Mouse (Mus musculus) urinary bladder, postnatal 36 days (tissue): ENCODE results near the gene Shd.

Experiments used
- DNase-seq, 2 experiments: peaks; one replicate each; pipeline ENCODE4 v3.0.0; 2022; ENCODE audit warnings: low spot score in 2 of 2, mixed read lengths in 1 of 2

The Shd gene

DNA sequence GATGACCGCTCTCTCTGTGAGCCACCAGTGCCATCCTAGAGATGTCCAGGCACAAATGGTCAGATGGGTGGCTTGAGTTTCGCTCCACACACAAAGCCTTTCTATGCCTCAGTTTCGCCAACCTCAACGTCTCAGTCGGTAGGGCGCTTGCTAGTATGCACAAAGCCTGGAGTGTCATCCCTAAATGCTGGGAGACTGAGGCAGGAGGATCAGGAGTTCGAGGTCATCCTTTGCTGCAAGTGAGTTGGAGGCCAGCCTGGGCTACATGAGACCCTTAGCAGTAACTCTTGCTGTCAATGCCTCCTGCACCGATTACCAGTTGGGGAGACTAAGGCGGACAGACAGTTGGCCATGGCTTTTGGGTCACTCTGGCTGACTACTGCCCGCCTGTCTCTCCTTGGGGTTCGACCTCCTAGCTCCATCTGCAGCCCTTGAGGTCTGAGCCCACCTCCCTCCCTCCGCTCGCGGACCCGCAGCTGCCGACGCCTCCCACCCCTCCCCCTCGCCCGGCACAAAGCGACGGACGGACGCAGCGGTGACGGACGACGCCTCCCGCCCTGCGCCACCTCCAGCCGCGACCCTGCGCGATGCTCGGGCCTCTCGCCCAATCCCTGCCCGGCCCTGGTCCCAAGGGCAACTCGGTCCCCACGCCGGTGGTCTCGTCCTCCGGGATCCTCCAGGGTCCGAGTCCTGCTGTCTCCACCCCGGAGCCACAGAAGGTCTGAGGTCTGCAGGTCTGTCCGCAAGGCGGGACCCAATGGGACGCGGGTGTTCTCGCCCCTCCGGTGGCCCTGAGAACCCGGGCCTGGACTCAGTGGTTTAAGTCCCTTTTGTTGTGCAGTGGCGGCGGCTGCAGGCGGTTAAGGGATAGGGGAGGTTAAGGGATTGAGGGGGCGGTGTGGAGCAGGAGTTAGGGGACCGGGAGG is at the start of gene Shd:
Shd (plus strand) TSS at position 502 of the 926 bp plus-strand sequence.
- DNase-seq, result no peak

DNA sequence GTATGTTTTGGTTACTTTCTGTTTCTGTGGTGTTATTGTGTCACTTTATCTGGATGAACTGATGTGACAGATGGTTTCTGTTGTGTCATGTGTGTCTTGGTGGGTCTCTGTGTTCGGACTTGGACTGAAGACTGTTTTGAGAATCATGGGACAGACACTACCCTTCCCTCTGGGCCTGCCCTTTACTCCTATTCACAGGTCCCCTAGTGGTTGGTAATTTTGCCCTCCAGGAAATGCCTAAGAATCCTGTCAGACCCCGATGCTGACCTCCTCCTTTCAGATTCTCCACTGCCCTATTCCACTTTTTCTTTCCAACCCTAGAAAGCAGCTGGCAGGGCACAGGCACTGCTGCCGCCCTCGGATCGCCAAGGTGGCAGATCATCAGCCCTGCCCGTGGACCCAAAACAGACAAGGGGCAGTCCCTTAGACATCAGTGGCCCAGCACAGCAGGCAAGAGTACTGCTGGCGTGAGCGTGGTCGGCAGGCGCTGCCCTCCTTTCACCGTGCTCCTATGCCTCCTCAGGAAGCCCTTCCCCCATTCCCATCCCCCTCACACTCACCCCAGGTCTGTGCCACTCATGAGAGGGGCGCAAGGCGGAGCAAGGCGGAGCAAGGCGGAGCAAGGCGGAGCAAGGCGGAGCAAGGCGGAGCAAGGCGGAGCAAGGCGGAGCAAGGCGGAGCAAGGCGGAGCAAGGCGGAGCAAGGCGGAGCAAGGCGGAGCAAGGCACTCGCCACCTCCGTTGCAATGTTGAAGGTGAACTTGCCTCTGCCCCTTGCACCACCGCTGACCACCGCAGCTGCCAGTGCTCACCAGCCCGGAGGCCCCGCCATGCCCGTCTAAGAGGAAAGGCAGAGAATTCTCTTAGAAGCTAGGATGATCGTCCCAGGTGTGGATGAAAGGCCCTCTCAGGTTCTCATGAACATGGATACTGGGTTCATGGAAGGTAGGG is 38.4 kb upstream of the Shd start:
- peak; percentile 35 to 48 for DNase-seq

DNA sequence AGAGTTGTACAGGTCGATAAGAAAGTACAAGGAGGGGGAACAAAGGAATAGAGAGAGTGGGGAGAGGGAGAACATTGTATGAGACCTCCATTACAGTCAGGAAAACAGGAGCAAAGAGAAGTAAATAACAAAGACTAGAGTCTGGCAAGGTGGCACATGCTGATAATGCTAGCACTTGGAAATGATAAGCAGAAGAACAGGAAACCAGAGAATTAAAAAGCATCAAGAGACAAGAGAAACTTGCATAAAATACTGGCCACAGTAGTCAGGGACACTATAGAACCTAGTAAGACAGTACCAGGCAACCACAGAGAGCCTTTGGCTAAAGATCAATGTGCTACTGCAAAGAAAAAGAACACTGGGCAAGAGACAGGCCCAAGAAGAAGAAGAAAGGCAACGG is 37.6 kb upstream of the Shd start:
- DNase-seq, result no peak

DNA sequence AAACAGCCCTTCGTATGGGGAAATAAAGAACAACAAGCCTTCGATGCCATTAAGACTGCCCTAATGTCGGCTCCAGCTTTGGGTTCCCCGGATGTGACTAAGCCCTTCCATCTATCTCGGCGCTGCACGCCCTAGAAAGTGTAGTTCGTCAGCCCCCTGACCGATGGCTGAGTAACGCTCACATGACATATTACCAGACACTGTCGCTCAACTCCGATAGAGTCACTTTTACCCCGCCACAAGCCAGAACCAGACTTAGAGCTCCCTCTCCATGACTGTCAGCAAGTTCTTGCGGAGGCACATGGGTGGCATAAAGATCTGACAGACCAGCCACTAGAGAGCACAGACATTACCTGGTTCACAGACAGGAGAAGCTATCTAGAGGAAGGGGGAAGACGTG is 37.1 kb upstream of the Shd start:
- DNase-seq, result no peak

DNA sequence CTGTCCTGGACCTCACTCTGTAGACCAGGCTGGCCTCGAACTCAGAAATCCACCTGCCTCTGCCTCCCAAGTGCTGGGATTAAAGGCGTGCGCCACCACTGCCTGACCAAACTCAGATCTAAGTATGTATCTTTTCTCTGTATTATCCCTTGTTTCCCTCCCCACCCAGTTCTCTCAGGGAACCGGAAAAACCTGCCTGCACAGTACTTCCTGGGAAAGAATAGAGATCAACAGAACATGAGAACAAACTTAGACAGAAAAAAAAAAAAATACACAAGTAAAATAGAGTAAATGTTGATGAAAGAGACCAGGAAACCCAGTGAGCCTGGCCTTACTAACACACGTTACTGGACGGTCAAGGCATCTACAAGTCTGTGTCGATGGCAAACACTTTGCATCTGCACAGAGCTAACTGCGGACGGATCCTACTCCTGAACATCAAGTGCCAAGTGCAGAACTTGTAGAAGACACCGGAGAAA is 25.8 kb upstream of the Shd start:
- DNase-seq, result peak in 1 of 2 experiments; percentile 34

DNA sequence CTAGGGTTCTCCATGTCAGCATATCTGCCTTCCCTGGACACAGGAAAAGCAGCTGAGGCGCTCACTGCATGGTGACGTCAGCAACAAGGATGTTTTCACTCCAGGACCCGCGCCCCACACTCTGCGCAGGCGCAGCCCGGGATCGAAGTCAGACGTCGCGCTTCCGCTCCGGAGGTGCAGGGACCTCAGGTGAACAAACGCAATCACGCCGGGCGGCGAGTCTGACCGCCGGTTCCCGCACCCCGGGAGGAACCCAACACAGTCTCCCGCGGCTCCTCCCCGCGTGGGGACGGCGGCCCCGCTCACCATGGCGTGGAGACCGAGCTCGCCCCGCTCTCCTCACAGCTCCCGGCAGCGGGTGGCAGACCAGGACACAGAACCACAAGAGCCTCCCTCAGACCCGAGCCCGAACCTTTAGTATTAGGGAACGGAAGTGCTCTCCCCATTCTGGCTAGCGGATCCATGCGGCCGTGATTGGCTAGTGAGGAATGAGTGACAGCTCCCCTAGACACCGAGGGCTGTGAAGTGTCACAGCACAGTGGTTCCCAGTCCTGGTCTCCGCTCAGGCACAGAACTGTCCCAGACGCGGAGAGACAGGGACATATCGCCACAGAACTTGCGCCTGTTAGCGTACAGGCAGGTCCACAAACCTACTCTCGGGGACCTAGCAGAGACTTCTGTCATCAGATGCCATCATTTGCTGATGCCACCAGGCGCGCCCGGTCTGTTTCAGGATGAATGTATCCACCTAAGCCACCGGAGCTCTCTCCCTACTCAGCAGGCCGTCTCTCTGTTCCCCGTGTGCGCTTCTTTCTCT is 25.2 kb upstream of the Shd start:
- peak; percentile 86 to 93 for DNase-seq

DNA sequence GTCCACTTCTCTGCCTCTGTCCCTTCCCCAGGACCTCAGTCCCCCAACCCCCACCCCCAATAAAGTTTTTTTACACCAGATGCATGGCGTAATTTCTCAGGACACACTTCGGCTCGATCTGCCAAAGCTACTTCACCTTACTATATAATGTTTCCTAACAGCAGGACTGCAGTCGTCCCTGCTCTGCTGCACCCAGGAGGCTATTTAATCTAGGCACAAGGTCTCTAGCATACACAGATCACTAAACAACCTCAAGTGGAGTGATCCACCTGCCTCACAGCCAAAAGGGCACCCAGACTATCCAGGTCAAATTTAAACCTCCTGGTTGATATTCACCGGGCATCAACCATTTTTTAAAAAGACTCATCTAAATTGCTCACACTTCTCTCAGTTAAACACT is 24.6 kb upstream of the Shd start:
- no peak for DNase-seq

DNA sequence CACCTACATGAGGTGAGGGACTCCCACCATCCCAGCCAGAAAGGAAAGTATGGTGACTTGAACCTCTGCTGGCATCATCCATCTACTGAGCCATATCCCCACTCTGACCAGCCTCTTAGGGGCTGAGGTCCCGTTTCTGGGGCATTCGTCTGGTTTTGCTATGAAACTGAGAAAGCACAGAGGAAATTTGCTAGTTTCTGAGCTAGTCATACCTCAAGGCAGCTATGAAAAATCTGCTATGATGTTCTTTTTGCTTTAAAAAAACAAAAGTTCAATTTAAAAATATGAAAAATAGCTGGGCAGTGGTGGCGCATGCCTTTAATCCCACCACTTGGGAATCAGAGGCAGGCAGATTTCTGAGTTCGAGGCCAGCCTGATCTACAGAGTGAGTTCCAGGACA is 21.6 kb upstream of the Shd start:
- DNase-seq, result no peak

DNA sequence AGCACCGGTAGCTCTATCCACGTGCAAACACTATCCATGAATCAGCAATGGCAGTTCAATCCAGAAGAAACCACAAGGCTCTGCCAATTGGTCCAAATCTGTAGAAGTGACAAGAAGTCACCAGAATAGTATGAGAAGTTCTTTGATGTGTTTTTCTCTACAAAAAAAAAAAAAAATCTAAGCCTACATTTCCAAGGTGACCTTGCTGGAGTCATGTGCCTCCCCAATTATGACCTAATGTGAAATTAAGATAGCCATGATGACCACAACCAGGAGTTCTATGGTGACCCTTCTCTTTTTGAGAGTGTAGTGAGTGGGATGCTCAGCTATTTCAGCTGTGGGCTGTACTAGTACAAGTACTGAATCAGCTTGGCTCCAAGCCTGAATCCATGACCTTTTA is 20.9 kb upstream of the Shd start, which contains the start of gene Zfp119b:
Zfp119b (minus strand) TSS at position 101 of the 400 bp plus-strand sequence.
- DNase-seq, result no peak

DNA sequence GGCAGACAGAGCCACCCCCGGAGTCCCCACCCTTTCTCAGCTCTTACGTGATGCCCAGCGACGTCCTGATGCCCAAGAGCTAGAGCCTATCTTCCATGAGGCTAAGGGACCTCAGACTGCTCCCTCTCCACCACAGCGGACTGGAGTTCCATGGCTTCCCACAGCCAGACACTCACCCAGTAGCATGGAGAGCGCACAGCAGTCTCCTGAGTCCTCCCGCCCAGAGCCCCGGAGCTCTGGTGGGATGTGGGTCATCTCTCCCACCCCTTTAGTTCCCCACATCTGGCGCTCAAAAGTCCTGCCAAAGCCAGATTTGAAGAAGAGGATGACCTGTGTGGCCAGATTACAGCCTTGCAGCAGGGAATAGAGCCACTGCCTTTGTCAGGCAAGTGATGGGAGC is 19.7 kb upstream of the Shd start:
- no peak for DNase-seq

DNA sequence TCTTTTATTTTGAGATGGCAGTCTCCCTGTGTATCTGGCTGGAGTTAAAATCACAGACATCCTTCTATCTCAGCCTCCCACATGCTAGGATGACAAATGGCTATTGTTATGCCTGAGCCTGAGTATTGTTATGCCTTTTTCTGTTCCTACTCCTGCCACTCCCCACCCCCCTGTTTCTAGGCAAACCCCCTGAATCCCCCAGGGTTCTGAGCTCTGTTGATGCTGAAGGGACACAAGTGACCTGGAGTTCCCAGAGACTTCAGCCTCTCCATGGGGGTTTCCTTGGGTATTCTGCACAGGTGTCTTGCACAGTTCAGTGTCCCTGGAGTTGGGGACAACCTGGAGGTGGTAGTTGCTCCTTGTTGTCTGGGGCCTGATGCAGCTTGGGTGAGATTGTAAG is 18.2 kb upstream of the Shd start:
- DNase-seq, result no peak

DNA sequence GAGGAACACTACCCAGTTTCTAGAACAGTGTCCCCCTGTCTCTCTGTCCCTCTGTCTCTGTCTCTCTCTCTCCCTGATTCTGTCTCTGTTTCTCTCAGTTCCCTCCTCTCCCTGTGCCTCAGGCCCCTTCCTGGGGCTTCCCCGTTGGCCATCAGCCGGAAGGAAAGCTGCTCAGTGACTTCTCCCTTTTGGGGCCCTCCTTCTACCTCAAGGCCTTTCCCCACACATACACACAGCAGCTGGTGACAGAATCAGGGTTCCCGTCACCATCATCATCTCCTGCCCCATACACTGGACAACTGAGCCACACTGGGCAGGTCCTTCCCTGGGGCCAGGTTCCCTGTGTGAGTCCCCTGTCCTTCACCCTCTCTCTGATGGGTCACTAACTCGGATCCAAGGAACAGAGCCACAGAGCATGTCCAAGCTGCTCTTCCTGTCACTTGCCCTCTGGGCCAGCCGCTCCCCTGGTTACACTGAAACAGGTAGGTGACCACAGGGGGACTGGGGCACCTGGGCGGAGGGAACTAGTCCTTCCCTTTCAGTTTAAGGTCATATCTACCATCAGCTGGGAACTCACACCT is 17.7 kb upstream of the Shd start, which contains the start of gene Ebi3:
Ebi3 (plus strand) TSS at position 194 of the 581 bp plus-strand sequence.
- DNase-seq, result no peak

DNA sequence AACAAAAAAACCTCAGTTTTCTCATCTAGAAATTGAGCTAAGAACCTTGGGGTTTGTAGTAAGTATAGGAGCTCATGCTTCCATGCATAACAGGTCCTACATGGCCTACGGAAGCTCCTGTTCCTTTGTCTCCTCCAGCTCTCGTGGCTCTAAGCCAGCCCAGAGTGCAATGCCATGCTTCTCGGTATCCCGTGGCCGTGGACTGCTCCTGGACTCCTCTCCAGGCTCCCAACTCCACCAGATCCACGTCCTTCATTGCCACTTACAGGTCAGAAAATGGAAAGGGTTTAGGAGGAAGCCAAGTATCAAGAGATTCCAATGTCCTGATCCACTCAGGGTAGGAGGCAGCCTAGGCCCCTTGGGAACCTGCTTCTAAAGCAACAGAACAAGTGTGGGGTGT is 16.5 kb upstream of the Shd start:
- DNase-seq, result no peak

DNA sequence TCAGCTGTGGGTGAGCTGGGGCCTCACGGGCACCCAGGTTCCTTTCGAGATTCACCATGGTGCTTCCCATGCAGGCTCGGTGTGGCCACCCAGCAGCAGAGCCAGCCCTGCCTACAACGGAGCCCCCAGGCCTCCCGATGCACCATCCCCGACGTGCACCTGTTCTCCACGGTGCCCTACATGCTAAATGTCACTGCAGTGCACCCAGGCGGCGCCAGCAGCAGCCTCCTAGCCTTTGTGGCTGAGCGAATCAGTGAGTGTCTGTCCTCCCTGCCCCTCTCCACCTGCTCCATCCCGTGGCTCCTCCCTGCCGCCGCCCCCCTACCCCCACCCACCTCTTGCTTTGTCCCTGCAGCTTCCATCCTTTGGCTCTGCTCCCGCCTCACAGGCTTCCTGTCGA is 16.0 kb upstream of the Shd start:
- DNase-seq, result no peak

DNA sequence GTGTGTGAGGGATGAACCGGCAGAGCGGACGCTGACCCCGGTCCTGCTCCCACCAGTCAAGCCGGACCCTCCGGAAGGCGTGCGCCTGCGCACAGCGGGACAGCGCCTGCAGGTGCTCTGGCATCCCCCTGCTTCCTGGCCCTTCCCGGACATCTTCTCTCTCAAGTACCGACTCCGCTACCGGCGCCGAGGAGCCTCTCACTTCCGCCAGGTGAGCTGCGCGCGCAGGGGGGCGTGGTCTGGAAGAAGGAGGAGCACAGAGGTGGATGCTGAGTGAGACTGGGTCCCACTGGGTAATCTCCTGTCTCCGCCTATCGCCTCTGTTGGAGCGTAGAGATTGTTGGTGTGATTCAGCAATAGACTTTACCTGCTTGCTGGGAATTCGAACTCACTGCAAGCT is 14.1 kb upstream of the Shd start:
- DNase-seq, result peak; percentile 71 to 80

DNA sequence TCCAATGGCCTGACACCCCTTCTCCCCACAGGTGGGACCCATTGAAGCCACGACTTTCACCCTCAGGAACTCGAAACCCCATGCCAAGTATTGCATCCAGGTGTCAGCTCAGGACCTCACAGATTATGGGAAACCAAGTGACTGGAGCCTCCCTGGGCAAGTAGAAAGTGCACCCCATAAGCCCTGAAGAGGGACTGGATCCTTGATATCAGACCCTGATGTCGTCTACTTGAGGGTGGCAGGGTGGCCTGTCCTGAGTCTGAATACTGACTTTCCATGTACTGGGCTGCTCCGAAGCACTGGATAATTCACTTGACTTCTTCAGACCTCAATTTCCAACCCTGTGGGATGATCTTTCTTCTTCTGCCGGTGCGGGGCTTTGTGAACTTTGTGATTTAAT is 13.7 kb upstream of the Shd start:
- no peak for DNase-seq

DNA sequence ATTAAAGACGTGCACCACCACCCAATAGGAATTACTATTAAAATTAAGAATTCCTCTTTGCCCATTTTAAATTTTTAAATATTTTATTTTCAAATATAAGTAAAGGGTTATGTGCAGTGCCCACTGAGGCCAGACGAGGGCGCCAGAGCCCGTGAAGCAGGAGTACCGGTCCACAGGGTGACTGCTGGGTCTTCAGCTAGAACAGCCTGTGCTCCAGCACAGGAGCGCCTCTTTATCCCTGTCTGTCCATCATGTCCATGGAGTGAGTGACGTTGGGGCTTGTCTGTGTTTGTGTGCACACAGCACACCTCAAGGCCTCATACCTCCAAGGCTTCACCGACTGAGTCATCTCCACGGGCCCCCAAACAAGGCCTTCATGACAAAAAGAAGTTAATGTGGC is 13.1 kb upstream of the Shd start:
- peak; percentile 55 to 67 for DNase-seq

DNA sequence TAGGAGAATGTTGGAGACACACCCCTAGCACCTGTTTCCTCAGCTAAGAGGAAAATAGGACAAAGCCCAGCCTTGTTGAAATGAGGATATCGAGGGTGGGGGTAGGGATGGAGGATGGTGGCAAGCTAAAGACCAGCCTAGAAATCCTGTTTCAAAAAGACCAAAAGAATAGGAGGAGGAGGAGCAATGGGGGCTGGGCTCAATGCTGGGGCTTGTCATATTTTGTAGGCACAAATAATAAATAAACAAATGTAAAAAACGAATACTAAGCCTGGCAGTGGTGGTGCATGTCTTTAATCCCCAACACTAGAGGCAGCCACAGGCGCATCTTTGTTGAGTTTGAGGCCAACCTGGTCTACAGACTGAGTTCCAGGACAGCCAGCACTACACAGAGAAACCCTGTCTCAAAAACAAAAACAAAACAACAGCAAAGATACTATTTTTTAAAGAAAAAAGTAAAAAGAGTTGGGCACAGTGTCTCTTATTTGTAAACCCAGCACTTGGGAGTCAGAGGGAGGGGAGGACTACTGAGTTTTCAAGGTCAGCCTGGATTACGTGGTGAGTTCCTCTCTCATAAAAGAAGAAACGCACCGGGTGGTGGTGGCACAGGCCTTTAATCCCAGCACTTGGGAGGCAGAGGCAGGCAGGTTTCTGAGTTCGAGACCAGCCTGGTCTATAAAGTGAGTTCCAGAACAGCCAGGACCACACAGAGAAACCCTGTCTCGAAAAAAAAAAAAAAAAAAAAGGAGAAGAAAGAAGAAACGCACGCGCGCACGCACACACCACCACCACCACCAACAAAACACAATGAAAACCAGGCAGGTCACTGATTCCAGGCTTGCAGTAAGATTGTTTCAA is 12.3 kb upstream of the Shd start:
- DNase-seq, result no peak

DNA sequence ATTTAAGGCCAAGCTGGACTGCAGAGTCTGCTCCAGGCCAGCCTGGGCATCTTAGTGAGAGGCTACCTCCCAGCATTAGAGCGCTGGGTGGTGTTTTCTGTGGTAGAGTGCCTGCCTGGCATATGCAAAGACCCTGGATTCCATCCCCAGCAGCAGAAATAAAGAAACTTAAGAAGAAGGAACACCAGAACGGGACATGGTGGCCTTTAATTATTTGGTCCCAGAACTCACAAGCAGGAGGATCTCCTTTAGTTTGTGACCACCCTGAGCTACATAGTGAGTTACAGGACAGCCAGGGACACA is 11.7 kb upstream of the Shd start:
- no peak for DNase-seq
